Mouse (Mus musculus) kidney, adult 2 months (tissue): Measurements from ENCODE around the gene AU022252.

ENCODE experiments used
- CTCF ChIP-seq: fragments of 200-500 bp; conservative IDR thresholded peaks from 2 replicates; pipeline ENCODE4 v1.5.1; 2011; ENCODE audit warnings: low read depth, mild to moderate bottlenecking, control low read depth, low read length, moderate library complexity, mixed read lengths; ENCODE audit not compliant: insufficient read depth, insufficient read length
- POLR2A ChIP-seq: fragments of 200-500 bp; IDR thresholded peaks from one replicate; pipeline ENCODE4 v1.6.1; 2011; ENCODE audit warnings: low read depth, low read length, control low read depth

DNA sequence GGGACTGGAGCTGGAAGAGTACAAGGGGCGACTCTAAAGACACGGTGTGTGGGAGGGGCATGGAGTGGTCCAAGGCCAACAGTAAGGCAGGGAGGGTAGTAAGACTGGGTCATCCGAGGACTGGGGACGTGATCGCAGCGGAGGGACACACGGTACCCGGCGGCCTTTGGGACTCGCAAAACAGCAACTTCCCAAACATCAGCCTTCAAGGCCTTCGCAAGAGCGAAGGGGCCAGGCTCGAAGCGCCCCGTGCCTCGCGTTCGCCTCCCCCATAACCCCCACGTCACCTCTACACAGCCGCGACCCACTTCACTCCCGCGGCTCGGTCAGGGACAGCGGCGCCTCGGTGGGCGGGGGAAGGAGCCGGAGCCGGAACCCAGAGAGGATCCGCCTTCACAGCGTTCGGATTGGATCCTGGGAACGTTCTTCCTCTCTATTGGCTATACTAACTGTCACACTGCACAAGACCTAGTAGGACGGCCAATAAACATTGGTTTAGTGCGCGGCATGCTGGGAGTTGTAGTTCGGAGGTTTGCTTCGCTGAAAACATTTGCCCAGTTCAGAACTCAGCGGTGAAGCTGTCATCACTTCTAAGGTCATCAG lies 58.6 kb downstream of the AU022252 start, which contains the start of gene Zfp691:
- no peak for TF ChIP-seq CTCF
- TF ChIP-seq POLR2A, result peak; percentile 78
